Mouse (Mus musculus): ENCODE measurements at regions not wholly inside any gene's neighbourhood (a gene's known extent, or its start where the extent isn't known, plus 50 kb on each side); places are given as distances from the start of the nearest gene placed in this dataset.

DNA sequence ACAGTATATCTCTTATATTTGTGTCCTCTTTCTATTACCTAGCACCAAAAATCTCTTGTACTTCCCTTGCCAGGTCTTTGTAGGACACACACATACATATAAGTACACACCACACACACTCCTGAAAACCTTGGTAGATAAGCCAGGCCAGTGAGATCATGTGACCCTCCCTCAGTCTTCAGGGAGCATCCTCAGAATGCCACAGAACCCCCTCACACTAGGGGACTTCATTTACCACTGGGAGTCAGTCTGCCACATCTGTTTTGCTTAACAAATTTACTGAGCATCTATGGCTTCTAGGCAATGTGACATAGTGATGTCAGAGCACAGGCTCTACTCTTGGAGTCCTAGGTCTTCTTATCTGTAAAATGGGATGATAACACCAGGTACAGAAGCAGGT lies 67.3 kb upstream of the Haao start:
- in situ Hi-C loops (cut with MboI; ENCODE audit: unreplicated experiment in 2 of 2): no loop called here

DNA sequence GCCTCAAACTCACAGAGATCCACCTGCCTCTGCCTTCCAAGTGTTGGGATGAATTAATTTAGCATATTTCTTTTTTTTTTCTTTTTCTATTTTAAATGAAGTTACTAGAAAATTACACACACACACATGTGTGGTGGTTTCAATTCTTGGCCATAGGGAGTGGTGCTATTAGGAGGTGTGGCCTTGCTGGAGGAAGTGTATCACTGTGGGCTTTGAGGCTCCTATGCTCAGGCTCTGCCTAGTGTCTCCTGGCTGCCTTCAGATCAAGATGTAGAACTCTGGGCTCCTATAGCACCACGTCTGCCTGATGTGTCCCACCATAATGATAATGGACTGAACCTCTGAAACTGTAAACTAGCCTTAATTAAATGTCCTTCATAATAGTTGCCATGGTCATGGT lies 66.8 kb upstream of the Haao start:
- in situ Hi-C loops (cut with MboI; ENCODE audit: unreplicated experiment in 2 of 2): no loop called here

DNA sequence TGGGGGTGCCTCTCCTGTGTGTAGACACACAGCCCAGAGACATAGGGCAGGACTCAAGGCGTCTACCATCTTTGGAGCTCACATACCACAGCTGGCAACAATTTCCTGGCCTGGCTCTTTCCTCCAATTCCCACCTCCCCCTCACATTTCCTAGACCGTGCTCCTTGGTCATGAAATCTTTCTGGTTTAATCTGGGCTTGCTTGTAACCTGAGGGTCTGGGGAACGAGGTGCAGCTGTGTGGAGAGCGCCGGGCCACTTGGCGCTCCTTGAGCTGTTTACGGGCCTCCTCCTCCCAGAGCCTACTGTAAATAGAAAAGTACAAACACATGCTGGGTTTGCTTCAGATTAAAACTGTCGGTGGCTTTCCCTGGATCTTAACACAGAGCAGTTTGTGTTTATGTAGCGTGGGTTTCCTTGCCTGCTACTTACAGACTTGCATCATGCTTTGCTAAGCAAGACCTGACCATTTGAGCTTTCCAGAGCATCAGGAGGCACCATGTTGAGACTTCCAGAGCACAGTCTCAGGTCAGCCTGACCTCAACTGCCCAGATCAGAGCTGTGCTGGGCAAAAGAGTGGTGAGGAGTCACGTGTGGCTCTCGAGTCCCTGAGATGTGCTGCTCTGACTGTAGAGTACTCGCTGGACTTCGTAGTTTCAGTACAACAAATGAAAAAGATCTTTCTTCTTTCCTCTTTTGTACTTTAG lies 66.1 kb upstream of the Haao start:
- in situ Hi-C loops (cut with MboI; ENCODE audit: unreplicated experiment in 2 of 2): no loop called here

DNA sequence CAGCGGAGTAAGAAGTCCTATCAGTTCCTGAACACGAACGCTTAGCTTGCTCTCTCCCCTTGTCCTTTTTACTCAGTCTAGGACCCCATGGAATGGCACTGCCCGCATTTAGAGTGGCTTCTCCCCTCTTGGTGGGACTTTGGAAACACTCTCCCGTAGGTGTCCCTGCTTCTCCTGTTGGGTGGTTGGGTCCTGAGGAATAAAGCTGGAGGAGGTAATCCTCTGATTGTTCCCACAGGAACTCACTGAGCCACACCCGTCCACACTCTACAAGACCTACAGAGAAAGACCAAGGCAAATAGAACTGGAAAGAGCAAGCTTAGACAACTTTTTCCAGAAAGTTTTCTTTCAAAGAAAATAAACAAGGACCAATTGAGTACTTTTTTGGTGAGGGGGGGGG lies 64.7 kb upstream of the Haao start:
- in situ Hi-C loops (cut with MboI; ENCODE audit: unreplicated experiment in 2 of 2): no loop called here

DNA sequence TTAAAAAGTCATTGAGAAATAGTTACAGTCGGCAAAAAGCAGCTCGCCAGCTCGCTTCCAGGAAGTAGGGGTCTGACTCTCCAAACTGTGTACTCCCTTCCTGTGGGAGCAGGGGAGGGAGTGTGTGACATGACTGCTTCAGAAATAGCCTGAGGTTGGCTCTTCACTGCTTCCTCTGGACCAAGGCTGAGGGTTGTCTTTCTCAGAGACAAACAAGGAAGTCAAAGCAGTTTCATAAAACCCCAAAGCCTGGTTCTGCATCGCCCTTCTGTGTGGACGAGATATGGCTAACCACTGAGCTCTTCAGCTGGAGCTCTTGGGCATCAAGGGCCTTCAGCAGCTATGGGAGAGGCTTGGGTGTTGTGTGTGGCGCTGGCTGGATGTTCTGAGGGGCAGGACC lies 61.0 kb upstream of the Haao start:
- in situ Hi-C loops (cut with MboI; ENCODE audit: unreplicated experiment in 2 of 2): loop anchor here (10.0 kb wide), 3 partner anchors 116 to 576 kb away; no protein-coding TSS in a partner anchor

DNA sequence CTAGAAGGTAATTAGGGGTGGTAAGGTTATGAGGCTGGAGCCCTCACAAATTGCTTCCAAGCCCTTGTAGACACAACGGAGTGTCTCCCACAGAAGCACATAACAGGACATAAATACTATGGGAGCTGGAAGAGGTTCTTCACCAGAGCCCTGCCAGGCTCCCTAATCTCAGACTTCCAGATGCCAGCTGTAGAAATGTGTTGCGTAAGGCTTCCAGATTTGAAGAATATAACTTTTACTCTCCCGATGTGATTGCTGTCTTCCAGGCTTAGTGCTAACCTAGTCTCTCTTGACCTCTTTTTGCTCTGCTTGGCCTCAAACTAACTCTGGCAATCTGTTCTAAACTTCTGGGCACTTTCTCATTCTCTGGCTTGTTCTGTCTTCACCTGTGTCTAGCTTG lies 59.8 kb upstream of the Haao start:
- in situ Hi-C loops (cut with MboI; ENCODE audit: unreplicated experiment in 2 of 2): loop anchor here (10.0 kb wide), 3 partner anchors 117 to 577 kb away; no protein-coding TSS in a partner anchor

DNA sequence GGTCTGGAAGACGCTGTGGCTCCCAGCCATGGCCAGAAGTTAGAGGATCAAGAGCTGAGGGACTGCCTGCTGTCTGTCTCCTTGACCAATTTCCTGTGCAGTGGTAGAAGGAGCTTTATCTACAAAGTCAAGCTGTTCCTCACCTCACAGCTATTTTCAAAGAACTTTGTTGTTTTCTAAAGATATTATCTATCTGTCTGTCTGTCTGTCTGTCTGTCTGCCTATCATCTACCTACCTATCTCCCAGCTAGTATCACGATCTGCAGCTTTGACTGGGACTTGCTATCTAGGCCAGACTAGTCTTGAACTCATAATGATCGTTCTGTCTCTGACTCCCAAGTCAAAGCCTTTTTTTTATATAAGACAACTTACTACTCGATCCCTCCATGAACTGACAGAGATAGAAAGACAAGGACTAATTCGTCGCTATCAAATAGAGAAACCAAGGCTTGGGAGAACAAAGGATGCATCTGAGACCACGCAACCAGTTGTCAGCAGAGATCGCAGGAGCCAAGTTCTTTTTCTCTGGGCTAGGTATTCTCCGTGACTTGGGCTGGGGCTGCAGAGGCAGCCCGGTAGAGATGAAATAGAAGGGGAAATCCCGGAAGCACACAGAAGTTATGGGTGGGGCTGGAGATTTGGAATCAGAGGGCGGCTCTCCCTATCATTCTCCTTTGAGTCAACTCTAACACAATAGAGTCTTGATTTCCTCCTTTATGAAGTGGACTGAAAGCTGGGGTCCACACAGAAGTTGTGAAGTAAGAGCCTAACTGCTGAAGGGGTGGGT lies 59.2 kb upstream of the Haao start:
- in situ Hi-C loops (cut with MboI; ENCODE audit: unreplicated experiment in 2 of 2): loop anchor here (10.0 kb wide), 3 partner anchors 118 to 578 kb away; no protein-coding TSS in a partner anchor

DNA sequence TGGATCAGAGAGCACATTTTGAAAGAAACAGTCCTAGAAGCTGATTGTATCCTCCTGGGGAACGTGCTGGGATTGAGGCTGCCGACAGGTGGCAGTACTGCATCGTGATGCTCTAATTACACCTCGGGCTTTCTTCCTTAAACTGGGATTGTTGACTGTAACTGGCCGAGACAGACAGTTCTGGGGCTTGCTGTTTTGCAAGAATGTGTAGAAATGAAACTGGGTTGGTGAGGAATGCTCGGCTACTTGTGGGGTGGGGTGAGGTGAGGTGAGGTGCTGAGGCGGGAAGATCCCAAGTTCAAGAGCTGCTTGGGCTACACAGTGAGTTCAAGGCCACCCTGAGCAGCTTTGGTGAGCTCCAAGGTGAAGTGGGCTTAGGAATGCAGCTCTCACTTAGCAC lies 55.7 kb upstream of the Haao start:
- in situ Hi-C loops (cut with MboI; ENCODE audit: unreplicated experiment in 2 of 2): loop anchor here (5.0 to 10.0 kb wide), 6 partner anchors 121 to 581 kb away; no protein-coding TSS in a partner anchor

DNA sequence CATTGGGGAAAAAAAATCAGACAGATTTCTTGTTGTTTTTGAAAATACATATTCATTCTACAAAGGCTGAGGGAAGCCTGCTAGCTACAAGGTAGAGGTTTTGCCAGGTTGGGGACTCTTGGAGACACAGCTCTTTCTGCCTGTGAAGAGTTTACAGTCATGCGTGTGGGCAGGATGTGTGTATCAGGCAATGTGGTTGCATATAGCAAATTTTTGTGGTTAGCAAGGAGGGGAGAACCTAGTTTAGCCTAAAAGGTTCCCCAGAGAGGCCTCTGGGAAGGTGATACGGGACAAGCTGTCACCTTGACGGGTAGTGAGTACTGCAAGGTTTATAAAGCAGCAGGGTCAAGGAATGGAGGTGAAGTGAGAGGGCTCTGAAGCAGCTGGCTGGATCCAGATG lies 54.8 kb upstream of the Haao start:
- in situ Hi-C loops (cut with MboI; ENCODE audit: unreplicated experiment in 2 of 2): loop anchor here (5.0 to 10.0 kb wide), 6 partner anchors 122 to 582 kb away; no protein-coding TSS in a partner anchor

DNA sequence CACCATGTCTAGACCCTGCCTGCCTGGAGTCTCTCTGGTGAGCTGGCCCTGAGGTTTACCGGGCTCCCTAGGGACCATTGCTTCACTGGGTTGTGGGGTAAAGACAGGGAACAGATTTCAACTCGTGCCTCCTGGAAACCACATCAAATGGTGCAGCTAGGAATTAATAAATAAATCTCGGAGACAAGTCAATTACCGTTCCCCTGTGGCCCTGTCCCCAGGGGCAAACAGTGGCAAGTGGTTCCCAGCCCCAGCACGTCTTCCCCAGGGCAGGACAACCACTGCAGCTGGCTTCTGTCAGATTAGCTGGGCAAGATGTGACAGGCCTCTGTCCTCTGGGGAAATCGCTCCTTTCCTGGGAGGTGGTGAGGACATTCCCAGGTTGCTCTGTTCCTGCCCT lies 54.3 kb upstream of the Haao start:
- in situ Hi-C loops (cut with MboI; ENCODE audit: unreplicated experiment in 2 of 2): loop anchor here (5.0 to 10.0 kb wide), 6 partner anchors 123 to 583 kb away; no protein-coding TSS in a partner anchor

DNA sequence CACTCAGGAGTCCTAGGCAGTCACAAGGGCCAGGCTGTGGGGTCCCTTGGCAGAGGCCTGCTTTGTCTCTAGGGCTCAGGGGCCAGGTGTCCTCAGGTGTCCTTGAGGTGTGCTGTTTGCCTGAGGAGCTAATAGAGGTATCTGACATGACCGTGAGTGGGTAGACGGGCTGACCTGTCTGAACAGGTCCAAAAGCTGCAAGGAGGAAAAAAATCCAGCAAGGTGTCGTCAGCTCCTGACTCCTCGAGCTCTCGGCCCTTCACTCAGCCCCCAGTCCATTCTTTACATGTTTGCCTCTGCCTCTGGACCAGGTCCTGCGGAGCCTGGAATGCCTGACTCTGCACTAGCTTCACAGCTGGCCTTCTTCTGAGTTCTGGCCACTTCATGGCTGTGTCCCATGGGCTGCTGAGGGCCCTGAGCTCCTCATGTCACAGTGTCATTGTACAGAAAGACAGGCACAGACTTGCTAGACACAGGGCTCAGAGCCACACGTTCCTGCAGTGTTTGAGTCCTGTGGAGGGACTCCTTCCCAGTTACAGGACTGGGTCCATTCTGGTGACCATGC lies 51.9 kb upstream of the Haao start:
- in situ Hi-C loops (cut with MboI; ENCODE audit: unreplicated experiment in 2 of 2): loop anchor here (5.0 to 10.0 kb wide), 6 partner anchors 125 to 585 kb away; no protein-coding TSS in a partner anchor

DNA sequence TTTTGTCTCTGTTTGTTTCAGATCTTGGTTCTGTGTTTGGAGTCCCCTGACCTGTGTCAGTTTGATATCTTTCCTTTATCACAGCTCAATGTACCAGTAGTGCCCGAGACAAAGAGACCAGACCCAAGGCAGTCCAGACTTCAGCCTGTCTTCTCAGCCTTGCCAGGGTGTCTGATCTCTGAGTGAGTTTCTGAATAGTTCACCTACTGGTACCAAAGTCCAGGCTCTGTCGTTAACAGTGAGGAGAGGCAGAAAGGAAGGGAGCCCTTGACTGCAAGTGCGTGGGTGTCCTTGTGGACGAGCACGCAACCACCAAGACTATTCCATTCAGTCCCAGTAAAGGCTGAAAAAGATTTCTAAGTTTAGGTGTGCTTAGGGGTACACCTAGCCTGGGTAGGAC lies 50.8 kb upstream of the Haao start:
- in situ Hi-C loops (cut with MboI; ENCODE audit: unreplicated experiment in 2 of 2): no loop called here

Measured in v-Abl transformed pro-B cells (cell line).